Mouse (Mus musculus) spleen, postnatal 0 days (tissue): ENCODE data around the gene Gm9789. TPM values are rescaled to one million over a fixed set of nuclear protein-coding genes. Genes with fewer than 3 reads are reported as not detected.

Experiments used
- polyA plus RNA-seq: library from polyadenylated mRNA; unstranded; fragments of >200 nt; fragmentation: Nextera tagmentation; extraction: Ambion mirVana; gene quantifications from 2 replicates; pipeline ENCODE4 v1.2.1, GENCODE M21; 2015

Gm9789 gene
- not detected in 2 replicates for polyA plus RNA-seq

GRCm38 (mm10) chr16:89157652-89158051 is at the start of gene Gm9789:
Gm9789 (plus strand) TSS chr16:89157952.

DNA sequence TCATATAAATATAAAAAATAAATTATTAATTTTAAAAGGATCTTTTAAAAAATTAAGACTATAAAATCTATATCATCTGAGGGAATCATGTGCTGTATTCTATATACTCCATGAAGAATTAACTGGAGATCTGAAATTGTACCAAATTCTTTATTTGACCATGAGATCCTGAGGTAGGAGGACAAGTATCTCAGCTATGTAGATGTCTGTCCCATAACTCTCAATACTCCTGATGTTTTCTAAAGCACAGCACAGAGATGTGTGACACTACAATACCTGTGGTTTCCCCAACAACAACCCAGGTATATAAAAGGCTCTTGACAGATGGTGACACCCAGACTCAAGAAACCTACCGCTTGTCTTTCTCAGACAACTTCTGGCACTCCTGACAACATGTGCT is 17.2 kb upstream of the Gm9789 start, which contains the start of gene Gm6358:
Gene Gm6358, plus strand, starts transcription at position 301 of the 400 bp plus-strand sequence.

DNA sequence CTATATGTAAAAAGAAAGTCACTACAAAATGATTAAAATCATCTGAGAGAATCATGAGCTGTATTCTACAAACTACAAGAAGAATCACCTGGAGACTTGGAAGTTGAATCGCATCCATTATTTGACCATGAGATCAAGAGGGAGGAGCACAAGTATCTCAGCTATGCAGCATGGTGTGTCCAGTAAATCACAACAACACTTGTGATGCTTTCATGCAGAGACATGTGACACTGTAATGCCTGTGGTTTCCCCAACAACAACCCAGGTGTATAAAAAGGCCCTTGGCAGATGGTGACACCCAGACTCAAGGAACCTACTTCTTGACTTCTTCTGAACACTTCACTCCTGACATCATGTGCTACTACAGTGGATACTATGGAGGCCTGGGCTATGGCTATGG is 7.0 kb upstream of the Gm9789 start, which contains the start of gene Gm10061:
Gene Gm10061, plus strand, starts transcription at position 301 of the 400 bp plus-strand sequence.

DNA sequence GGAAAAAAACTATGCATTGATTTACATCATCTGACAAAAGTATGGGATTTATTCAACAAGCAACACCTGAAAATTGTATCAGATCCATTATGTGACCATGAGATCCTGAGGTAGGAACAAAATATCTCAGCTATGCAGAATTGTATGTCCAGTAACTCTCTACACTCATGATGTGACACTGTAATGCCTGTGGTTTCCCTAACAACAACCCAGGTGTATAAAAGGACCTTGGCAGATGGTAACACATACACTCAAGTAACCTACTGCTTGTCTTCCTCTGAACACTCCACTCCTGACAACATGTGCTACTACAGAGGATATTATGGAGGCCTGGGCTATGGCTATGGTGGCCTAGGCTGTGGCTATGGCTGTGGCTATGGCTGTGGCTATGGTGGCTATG is 11.4 kb downstream of the Gm9789 start, which contains the start of gene Gm7735:
Gene Gm7735, plus strand, starts transcription at position 301 of the 400 bp plus-strand sequence.

DNA sequence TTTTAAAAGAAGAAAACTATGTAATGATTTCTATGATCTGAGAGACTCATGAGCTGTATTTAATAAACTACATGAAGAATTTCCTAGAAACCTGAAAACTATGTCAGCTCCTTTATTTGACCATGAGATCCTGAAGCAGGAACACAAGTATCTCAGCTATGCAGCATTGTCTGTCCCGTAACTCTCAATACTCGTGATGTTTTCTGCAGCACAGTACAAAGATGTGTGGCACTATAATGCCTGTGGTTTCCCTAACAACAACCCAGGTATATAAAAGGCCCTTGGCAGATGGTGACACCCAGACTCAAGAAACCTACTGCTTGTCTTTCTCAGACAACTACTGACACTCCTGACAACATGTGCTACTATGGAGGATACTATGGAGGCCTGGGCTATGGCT is 16.7 kb downstream of the Gm9789 start, which contains the start of gene 1110057P08Rik:
Gene 1110057P08Rik, plus strand, starts transcription at position 301 of the 400 bp plus-strand sequence.

GRCm38 (mm10) chr16:89205561-89205960 is 47.8 kb downstream of the Gm9789 start, which contains the start of gene Krtap20-2:
Krtap20-2 (plus strand) TSS chr16:89205861.

Other genes with a start within 250 kb of the Gm9789 start
- not detected in 2 replicates for gene Krtap19-9b, start 225.7 kb upstream of the Gm9789 start, polyA plus RNA-seq
- gene Krtap16-3, start 195.1 kb upstream of the Gm9789 start, polyA plus RNA-seq: not detected in 2 replicates
- not detected in 2 replicates for gene Krtap22-2, start 147.2 kb upstream of the Gm9789 start, polyA plus RNA-seq
- gene Gm10229, start 142.7 kb upstream of the Gm9789 start, polyA plus RNA-seq: not detected in 2 replicates
- not detected in 2 replicates for gene Krtap6-1, start 126.3 kb upstream of the Gm9789 start, polyA plus RNA-seq
- not detected in 2 replicates for gene Gm10228, start 116.5 kb upstream of the Gm9789 start, polyA plus RNA-seq
- not detected in 2 replicates for gene Krtap6-5, start 110.1 kb upstream of the Gm9789 start, polyA plus RNA-seq
- not detected in 2 replicates for gene 1110025L11Rik, start 94.0 kb upstream of the Gm9789 start, polyA plus RNA-seq
- not detected in 2 replicates for gene Krtap6-3, start 73.9 kb upstream of the Gm9789 start, polyA plus RNA-seq
- not detected in 2 replicates for gene Gm6358, start 17.1 kb upstream of the Gm9789 start, polyA plus RNA-seq
- gene Gm10061, start 6.9 kb upstream of the Gm9789 start, polyA plus RNA-seq: not detected in 2 replicates
- not detected in 2 replicates for gene Gm7735, start 11.5 kb downstream of the Gm9789 start, polyA plus RNA-seq
- not detected in 2 replicates for gene 1110057P08Rik, start 16.8 kb downstream of the Gm9789 start, polyA plus RNA-seq
- gene Krtap20-2, start 47.9 kb downstream of the Gm9789 start, polyA plus RNA-seq: not detected in 2 replicates
- not detected in 2 replicates for gene Krtap21-1, start 245.9 kb downstream of the Gm9789 start, polyA plus RNA-seq